Mouse (Mus musculus): ENCODE measurements around the gene Dbndd2. TPM values are rescaled to one million over a fixed set of nuclear protein-coding genes. Genes with fewer than 3 reads are reported as not detected.

Gene Dbndd2
- polyA plus RNA-seq, 1 experiment from 2014 or later = 2.2 TPM

DNA sequence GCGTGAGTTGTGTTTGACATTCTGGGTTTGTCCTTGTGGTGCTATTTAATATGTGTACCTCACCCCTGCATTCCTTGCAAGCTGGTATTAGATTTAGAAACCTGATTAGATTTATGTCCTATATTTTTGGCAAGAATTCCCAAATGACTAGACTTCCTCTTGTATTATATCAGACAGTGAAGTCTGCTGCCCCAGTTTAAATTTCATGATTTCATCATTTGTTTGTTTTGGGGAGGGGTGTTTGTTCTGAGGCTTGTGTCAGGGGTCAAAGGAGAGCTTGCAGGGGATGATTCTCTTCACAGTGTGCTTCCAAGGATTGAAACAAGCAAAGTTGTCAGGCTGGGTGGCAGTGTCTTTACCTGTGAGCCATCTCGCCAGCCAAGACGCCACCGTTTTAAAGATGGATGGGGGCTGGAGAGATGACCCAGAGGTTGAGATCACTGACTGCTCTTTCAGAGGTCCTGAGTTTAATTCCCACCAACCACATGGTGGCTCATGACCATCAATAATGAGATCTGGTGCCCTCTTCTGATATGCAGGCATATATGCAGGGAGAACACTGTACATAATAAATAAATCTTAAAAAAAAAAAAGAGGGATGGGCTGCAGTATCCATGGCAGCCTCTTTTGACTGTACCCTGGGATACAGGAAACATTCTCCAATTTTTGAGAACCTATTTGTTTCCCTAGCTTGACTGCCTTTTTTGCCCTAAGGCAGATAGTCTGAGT is 19.9 kb downstream of the Dbndd2 start:
- ATAC-seq (ENCODE audit: insufficient read depth) = 0 out of 2 replicates have a peak, but pooled peaks have one; percentile 37
- 72% methylated on average over 4 of the region's 4 CpGs for WGBS (ENCODE audit: insufficient replicate concordance)

DNA sequence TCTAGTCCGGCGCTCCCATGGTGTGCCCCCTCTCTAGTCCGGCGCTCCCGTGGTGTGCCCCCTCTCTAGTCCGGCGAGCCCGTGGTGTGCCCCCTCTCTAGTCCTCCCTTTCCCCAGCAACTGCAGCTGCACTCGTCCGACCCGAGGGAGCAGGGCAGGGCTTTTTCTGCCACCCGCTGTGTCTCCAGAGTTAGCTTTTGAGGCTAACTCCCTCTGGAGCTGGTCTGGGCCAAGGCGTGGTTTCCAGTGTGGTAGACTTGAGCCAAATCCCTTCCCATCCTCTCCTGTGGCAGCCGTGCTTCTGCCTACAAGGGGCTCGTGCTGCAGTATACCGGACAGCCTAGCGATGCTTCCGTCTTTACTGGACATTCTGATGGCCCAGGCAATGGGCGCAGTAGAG is 21.9 kb downstream of the Dbndd2 start:
- Histone ChIP-seq H3K4me3 (replicated peaks) (no peak overlapping the region), H3K9me3 (replicated peaks) (no peaks in the 10 kb centered on the region; the same call in 1 of the 2 replicates), H3K9ac (no peak overlapping the region), H3K4me1 (replicated peaks) (peaks cover 8% of the 10 kb centered on the region), H3K27ac (replicated peaks) (no peak overlapping the region), H3K4me2 (no peak overlapping the region), H3K36me3 (replicated peaks) (peaks cover 36% of the 10 kb centered on the region), H3K27me3 (no peaks in the 10 kb centered on the region)
- no peak for ATAC-seq (ENCODE audit: insufficient read depth)
- 82% methylated on average over 19 of the region's 19 CpGs for WGBS (ENCODE audit: insufficient replicate concordance)

More for the DNA sequence above, 19.9 kb downstream of the Dbndd2 start:
- H3K27me3 ChIP-seq = no peaks in the 10 kb centered on the region
- H3K27ac ChIP-seq (replicated peaks) = peak overlapping the region; percentile 56
- H3K4me2 ChIP-seq = no peak overlapping the region
- H3K4me3 ChIP-seq (replicated peaks) = no peak overlapping the region
- no peaks in the 10 kb centered on the region for H3K4me1 ChIP-seq (replicated peaks)
- H3K9me3 ChIP-seq (replicated peaks) = no peaks in the 10 kb centered on the region; the same call in 1 of the 2 replicates
- no peak overlapping the region for H3K9ac ChIP-seq
- peaks cover 55% of the 10 kb centered on the region for H3K36me3 ChIP-seq (replicated peaks)

DNA sequence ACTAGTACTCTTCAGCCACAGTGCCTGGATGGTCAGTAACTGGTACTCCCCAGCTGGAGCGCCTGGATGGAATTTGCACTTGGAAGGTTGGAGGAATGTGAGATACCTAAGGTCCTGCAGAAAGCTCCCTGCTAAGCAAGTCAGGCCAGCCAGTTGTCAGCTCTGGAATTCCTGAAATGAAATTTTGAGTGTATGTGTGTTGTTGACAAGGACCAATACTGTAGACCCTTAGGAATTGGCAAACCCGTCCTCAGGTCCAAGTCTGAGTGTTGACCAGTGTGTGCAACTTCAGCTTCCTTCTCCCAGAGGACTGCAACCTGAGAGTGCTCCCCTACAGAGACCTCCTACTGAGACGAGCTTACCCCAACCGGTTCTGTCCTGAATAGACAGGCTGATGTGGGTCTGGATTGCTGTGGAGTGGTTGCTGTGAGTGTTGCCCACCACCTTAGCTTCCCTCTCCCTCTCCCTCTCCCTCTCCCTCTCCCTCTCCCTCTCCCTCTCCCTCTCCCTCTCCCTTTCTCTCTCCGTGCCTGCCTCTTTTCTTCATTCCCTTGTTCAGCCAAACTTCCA is 24.8 kb downstream of the Dbndd2 start:
- Histone ChIP-seq H3K27me3 (no peaks in the 10 kb centered on the region), H3K27ac (replicated peaks) (no peak overlapping the region), H3K4me1 (replicated peaks) (peaks cover 8% of the 10 kb centered on the region), H3K4me3 (replicated peaks) (no peak overlapping the region), H3K9ac (no peak overlapping the region), H3K4me2 (no peak overlapping the region), H3K36me3 (replicated peaks) (peaks cover 11% of the 10 kb centered on the region; the same call in 1 of the 2 replicates), H3K9me3 (replicated peaks) (no peaks in the 10 kb centered on the region)
- no peak for ATAC-seq (ENCODE audit: insufficient read depth)
- WGBS (ENCODE audit: insufficient replicate concordance) = 38% methylated on average over 5 of the region's 5 CpGs

DNA sequence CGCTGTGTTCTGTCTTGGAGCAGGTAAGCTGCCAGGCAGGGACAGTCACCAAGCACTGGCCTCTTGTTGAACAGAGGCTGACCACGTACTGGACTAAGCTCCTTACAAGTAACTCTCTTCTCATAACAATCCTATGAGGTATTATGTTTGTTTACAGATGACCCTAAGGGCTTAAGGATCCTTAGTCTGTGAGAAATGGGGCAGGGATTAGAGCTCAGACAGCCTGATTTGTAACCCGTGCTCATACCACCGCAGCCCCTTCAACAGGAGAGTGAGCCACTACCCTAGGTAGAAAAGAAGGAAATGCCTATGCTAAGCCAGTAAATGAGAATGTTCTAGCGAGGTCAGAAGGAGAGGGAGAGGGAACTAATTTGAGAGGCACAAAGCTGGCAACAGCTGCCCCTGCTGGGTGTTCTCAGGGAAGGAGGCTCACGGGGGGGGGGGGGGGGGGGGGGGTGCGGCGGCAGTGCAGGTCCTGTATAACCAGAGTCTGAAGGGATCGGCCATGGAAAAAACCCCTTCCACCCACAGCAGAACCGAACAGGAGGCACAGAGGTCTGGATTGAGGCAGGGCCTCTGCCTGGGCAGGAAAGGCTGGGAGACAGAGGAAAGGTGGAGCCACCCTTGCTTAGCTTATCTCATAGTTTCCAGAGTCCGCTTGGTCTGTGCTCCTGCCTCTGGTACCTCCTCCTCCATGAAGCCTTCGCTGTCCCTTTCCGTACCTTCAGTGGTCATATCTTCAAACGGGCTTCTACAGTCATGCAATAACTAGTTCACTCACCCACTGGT is 26.4 kb downstream of the Dbndd2 start:
- Histone ChIP-seq H3K9me3 (replicated peaks) (no peaks in the 10 kb centered on the region), H3K4me3 (replicated peaks) (no peak overlapping the region), H3K4me1 (replicated peaks) (peaks cover 8% of the 10 kb centered on the region), H3K36me3 (replicated peaks) (no peaks in the 10 kb centered on the region), H3K27me3 (no peaks in the 10 kb centered on the region), H3K4me2 (no peak overlapping the region), H3K9ac (no peak overlapping the region), H3K27ac (replicated peaks) (no peak overlapping the region)
- 0 out of 2 replicates have a peak, but pooled peaks have one; percentile 19 for ATAC-seq (ENCODE audit: insufficient read depth)
- WGBS (ENCODE audit: insufficient replicate concordance) = 37% methylated on average over 12 of the region's 14 CpGs

GRCm38 (mm10) chr2:164513389-164513788 is 27.5 kb downstream of the Dbndd2 start:
- H3K4me3 ChIP-seq (replicated peaks) = no peak overlapping the region
- H3K9me3 ChIP-seq (replicated peaks) = no peaks in the 10 kb centered on the region
- peaks cover 8% of the 10 kb centered on the region for H3K4me1 ChIP-seq (replicated peaks)
- no peak overlapping the region for H3K9ac ChIP-seq
- WGBS (ENCODE audit: insufficient replicate concordance) = 43% methylated on average over 8 of the region's 8 CpGs
- no peaks in the 10 kb centered on the region for H3K36me3 ChIP-seq (replicated peaks)
- H3K4me2 ChIP-seq = no peak overlapping the region
- no peak for ATAC-seq (ENCODE audit: insufficient read depth)
- no peak overlapping the region for H3K27ac ChIP-seq (replicated peaks)
- H3K27me3 ChIP-seq = no peaks in the 10 kb centered on the region

GRCm38 (mm10) chr2:164514916-164515315 is 29.0 kb downstream of the Dbndd2 start:
- H3K4me1 ChIP-seq (replicated peaks) = peaks cover 8% of the 10 kb centered on the region
- H3K27ac ChIP-seq (replicated peaks) = no peak overlapping the region
- H3K27me3 ChIP-seq = no peaks in the 10 kb centered on the region
- no peaks in the 10 kb centered on the region for H3K36me3 ChIP-seq (replicated peaks)
- H3K9ac ChIP-seq = no peak overlapping the region
- H3K9me3 ChIP-seq (replicated peaks) = no peaks in the 10 kb centered on the region
- H3K4me2 ChIP-seq = no peak overlapping the region
- H3K4me3 ChIP-seq (replicated peaks) = no peak overlapping the region
- WGBS (ENCODE audit: insufficient replicate concordance) = 72% methylated on average over 3 of the region's 3 CpGs
- ATAC-seq (ENCODE audit: insufficient read depth) = no peak

- no peak overlapping the region for H3K9ac ChIP-seq
- H3K4me1 ChIP-seq (replicated peaks) = peaks cover 8% of the 10 kb centered on the region
- H3K27me3 ChIP-seq = no peaks in the 10 kb centered on the region
- H3K36me3 ChIP-seq (replicated peaks) = no peaks in the 10 kb centered on the region
- H3K9me3 ChIP-seq (replicated peaks) = no peaks in the 10 kb centered on the region
- no peak overlapping the region for H3K27ac ChIP-seq (replicated peaks)
- ATAC-seq (ENCODE audit: insufficient read depth) = no peak
- H3K4me2 ChIP-seq = no peak overlapping the region
- WGBS (ENCODE audit: insufficient replicate concordance) = 65% methylated on average over 9 of the region's 9 CpGs
- H3K4me3 ChIP-seq (replicated peaks) = no peak overlapping the region
Observed at GRCm38 (mm10) chr2:164515897-164516296, 30.0 kb downstream of the Dbndd2 start.

- 74% methylated on average over 11 of the region's 11 CpGs for WGBS (ENCODE audit: insufficient replicate concordance)
- Histone ChIP-seq H3K4me1 (replicated peaks) (peaks cover 8% of the 10 kb centered on the region), H3K4me3 (replicated peaks) (no peak overlapping the region), H3K9ac (no peak overlapping the region), H3K36me3 (replicated peaks) (no peaks in the 10 kb centered on the region), H3K4me2 (no peak overlapping the region), H3K9me3 (replicated peaks) (no peaks in the 10 kb centered on the region), H3K27me3 (peaks cover 3% of the 10 kb centered on the region; the same call in 1 of the 2 replicates), H3K27ac (replicated peaks) (no peak overlapping the region)
- ATAC-seq (ENCODE audit: insufficient read depth) = no peak
Observed at GRCm38 (mm10) chr2:164516592-164516991, 30.7 kb downstream of the Dbndd2 start.

DNA sequence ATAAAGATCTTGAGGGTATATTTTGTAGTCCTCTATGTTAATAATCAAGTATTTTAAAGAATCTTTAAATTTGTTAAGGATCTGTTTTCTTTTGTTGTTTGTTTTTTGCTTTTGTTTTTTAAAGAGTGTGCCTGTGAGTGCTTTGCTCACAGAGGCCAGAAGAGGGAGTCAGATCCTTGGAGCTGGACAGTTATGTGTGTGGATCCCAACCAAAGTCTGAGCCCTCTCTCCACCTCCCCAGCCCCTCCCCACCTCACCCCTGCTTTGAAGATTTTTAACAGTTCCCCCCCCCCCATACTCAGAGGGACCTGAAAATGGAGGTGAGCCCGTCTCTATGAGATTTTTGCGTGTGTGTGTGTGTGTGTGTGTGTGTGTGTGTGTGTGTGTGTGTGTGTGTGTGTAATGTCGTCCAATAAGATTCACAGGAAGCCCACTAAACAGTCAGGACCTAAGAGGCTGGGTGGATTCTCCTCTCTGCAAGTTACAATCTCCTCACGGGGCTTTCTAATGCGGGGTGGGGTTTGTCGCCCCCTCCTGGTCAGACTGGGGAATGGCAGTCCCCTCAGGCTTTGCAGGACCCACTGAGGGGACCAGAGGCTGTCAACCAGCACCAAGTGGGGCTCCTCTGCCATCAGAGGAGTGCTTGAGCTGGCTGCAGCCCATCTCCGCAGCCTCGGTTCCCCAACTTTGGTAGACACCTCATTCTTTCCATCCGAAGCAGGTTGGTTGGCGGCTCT is 31.7 kb downstream of the Dbndd2 start:
- no peak overlapping the region for H3K4me2 ChIP-seq
- ATAC-seq (ENCODE audit: insufficient read depth) = peak; percentile 17; the same call in 1 of the 2 replicates
- no peak overlapping the region for H3K4me3 ChIP-seq (replicated peaks)
- H3K36me3 ChIP-seq (replicated peaks) = no peaks in the 10 kb centered on the region
- no peak overlapping the region for H3K9ac ChIP-seq
- peaks cover 11% of the 10 kb centered on the region; the same call in 1 of the 2 replicates for H3K27me3 ChIP-seq
- peaks cover 7% of the 10 kb centered on the region for H3K4me1 ChIP-seq (replicated peaks)
- H3K27ac ChIP-seq (replicated peaks) = no peak overlapping the region
- WGBS (ENCODE audit: insufficient replicate concordance) = 27% methylated on average over 10 of the region's 10 CpGs
- no peaks in the 10 kb centered on the region for H3K9me3 ChIP-seq (replicated peaks)

DNA sequence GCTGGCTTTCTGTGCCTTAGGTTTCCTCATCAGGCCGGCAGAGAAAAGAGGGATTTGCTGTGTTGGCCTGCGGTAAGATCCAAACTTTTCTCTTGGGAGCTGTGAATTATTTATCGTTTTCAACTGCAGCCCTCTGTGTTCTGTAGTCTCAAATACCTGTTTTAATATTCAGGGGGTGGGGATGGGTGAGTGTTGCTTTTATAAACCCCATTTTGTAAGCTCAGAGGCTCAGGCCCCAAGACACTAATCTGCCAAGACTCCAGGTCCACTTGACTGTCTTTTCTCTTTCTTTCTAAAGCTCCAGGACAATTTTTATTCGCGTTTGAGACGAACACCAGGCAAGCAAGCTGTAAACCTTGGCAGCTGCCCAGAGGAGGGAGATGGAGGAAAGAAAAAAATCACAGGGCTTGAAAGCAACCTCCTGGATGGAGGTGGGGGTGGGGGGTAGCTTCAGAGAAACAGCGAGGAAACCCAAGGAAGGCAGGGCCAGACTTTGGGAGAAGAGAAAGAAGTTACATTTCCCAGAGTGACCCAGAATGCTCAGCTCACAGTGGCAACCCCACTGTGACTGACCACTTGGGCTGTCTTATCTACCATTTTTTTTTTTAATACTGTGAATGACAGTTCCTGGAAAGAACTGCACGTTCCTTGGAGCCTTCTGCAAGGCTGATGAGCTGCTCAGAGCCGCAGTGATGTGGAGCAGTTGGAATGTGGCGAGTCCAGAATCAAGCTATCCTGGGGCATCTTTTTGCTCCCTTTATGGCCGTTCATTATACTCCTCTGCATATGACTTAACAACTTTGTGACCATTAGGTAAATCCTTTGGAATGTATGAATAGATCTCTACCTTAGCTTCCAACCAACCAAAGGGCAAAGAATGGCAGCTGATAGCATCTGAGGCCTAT is 32.6 kb downstream of the Dbndd2 start:
- ATAC-seq (ENCODE audit: insufficient read depth) = no peak
- Histone ChIP-seq H3K4me2 (no peak overlapping the region), H3K9me3 (replicated peaks) (no peaks in the 10 kb centered on the region), H3K4me3 (replicated peaks) (no peak overlapping the region), H3K36me3 (replicated peaks) (no peaks in the 10 kb centered on the region), H3K4me1 (replicated peaks) (0 out of 2 replicates have a peak, but pooled peaks cover 6% of the 10 kb centered on the region), H3K27me3 (peaks cover 11% of the 10 kb centered on the region; the same call in 1 of the 2 replicates), H3K9ac (no peak overlapping the region), H3K27ac (replicated peaks) (no peak overlapping the region)
- WGBS (ENCODE audit: insufficient replicate concordance) = 44% methylated on average over 11 of the region's 11 CpGs

Measured in liver, embryonic 15.5 days (tissue).